Mouse (Mus musculus) kidney, adult 2 months (tissue): ENCODE measurements around the gene Prdm5.

Experiments
- CTCF ChIP-seq: fragments of 200-500 bp; conservative IDR thresholded peaks from 2 replicates; pipeline ENCODE4 v1.5.1; 2011; ENCODE audit warnings: low read depth, mild to moderate bottlenecking, control low read depth, low read length, moderate library complexity, mixed read lengths; ENCODE audit not compliant: insufficient read depth, insufficient read length
- POLR2A ChIP-seq: fragments of 200-500 bp; IDR thresholded peaks from one replicate; pipeline ENCODE4 v1.6.1; 2011; ENCODE audit warnings: low read depth, low read length, control low read depth

- no peak for TF ChIP-seq POLR2A
- no peak for TF ChIP-seq CTCF
These were observed 4.9 kb downstream of the Prdm5 start for GRCm38 (mm10) chr6:65783670-65784069.
